Mouse (Mus musculus) spleen, postnatal 4 days (tissue): ENCODE measurements around the gene Gata3.

Source experiments
- DNase-seq, 2 experiments: peaks; one replicate each; pipeline ENCODE4 v3.0.0; 2022; ENCODE audit warnings: low spot score in 2 of 2

The Gata3 gene

DNA sequence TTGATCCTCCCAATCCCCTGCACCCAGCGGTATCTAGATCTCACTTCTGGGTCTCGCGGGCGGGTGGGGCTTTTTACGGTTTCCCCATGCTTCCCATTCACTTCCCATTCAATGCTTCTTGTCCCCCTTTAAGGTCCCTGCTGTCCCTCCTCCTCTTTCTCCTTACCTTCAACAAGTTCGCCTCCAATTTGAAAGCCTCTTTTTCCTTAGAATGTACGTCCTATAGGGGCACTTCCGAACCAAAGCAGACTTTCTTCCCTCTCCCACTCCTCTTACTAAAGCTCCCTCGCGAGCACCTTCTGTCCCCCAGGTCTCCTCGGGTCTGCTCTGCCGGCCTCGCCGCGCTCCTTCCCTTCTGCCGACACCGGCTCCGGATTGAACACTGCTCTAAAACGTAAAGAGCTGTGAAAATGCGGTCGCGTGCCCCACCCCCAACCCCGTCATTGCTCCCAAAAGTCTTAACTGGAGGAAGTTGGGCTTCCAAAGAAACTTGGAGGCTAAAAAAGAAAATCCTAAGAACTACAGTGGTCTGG is at the start of gene Gata3:
Gata3 (minus strand) TSS at position 384 of the 533 bp plus-strand sequence.
- DNase-seq: no peak

DNA sequence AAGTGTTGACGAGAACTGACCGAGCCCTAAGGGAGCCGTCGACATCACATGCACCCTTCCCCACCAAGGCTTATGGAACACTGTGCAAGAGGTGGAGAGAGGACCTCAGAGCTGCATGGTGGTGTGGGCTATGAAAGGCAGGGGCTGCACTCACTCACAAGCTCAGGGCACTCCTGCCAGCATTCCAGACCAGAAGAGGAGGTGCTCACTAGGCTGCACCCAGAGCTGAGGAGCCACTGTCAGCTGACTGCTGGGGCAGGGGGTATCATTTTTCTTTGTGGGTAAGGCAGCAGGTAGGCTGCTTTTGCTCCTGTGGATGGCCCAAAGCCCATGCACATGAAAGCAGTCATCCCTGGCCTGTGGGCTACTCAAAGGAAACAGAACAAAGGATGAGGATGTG is 49.4 kb upstream of the Gata3 start:
- no peak for DNase-seq

DNA sequence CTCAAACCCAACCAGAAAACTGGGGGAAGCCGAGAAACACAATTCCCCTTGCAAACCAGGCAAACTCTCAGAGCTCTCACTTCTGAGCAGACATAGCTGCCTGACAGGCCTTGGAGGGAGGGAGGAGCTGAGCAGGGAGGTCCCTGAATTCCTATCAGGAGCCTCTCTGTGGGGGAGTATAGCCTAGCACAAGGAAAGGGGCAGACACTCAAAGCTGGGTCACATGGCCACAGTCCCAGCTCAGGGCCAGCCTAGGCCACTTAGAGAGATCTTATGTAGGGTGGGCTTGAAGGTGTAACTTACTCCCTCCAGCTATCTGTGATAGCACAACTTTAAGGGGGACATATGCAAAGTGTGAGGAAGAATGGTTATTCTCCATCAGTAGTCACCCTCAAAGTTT is 46.1 kb upstream of the Gata3 start:
- DNase-seq: no peak

DNA sequence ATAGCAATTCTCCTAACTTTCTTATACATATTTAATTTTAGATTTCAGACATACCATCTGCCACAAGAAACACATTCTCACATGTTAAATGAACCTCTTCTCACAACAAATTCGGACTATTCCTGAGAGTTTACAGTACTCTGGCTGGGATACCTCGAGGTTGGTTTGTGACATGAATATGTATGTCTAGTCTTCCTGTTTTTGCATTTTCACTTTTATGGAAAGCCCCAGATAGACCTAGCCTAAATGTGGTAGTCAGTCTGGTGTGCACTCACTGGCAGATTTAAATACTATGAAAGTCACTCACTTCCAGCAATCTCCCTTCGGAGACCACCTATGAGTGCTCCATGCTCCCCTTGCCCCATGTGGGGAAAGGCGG is 37.1 kb upstream of the Gata3 start:
- DNase-seq: no peak

DNA sequence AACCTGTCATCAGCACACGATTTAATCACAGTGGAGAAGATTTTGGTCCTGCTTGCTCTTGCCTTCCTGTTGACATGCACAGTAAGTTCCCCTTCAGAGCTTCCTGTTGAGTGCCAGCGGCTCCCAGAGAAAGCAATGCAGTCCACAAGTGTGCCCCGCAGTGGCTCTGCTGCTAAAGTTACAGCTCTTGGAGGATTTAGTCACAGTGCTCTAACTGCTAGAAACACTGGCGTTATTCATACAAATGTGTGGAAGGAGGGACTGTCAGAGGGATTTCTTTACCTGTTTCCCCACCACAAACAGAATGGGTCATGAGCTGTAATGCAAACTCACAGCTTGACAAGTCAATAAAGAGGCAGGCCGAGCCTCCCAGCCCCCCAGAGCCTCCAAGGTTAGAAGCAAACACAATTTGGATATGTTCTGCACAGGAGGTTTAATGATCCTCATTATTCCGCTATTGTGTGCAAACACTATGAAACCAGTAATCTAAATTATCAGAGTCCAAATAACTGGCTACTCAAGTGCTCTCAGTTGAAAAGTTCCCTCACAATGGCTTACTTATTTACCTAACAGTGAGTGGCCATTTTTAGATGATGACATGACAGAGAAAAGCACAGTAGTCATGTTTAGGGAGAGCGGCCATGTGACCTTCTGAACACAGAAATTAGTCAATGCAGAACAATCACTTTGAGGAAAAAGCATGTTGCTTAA is 36.5 kb upstream of the Gata3 start:
- no peak for DNase-seq

DNA sequence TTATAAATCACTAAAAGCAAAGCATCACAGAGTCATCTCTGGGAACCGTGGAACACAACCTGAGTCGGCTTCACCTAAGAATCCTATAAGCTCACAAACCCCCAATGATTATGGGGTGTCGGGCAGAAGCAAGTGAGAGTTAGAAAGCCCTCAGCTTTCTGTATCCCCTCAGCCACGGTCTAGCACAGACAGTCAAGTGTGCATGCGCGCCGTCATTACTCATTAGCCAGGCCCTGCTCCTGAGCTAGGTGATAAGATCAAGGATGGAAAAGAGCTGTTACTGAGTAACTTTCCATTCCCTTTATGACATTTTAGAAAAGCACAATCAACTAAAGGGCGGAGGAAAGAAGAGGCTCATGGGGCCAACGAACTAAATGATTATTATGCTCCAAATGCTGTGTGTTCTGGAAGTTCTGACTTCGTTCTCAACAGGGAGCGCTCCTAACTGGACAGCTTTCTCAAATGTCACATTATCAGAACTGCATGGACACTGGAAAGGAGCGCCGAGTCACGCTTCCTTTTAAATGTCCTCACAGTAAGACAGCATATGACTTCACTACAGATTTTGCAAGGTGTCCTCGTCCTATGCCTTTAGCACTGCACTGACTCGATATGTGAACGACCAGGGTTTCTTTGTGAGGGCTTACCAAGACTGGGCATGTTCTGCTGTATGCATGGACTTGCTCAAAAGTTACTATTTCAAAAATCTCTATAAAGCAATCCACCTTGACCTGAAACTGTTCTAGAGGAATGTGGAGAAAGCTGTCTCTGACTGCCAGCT is 29.0 kb upstream of the Gata3 start:
- DNase-seq: no peak

DNA sequence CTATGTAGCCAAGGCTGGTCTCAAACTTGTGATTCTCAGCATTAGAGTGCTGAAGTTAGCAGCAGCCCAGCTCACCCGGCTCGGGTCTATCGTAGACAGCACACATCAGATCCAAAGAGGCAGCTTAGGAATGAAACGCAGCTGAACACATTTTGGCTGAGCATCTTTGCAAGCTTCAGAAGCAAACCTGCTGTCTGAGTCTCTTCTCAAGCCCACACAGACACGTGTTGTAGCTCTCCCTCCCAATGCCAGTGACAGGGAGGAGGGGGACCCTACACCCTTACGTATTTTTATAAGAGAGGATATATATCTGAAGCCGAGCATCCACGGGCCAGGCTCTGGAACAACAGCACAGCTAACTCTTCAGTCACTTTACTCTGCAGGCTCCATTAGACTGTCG is 27.8 kb upstream of the Gata3 start:
- DNase-seq: no peak

DNA sequence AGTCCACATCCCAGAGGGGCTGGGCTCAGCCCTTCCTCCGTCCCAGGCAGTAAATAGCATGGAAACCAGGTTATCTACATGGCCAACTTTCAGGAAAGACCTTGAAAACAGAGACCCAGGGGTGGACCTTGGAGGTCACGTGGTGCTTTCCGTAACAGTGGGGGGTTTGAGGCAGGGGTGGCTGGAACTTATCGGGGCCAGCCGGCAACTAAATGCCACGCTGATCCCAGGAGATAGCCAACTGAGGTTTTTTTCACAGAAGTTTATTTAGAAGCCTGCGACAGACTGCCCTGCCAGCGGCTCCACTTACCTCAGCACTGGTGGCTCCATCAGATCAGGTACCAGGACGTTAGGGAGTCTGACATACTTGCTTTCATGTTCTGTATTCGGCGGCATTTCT is 16.2 kb upstream of the Gata3 start:
- no peak for DNase-seq

DNA sequence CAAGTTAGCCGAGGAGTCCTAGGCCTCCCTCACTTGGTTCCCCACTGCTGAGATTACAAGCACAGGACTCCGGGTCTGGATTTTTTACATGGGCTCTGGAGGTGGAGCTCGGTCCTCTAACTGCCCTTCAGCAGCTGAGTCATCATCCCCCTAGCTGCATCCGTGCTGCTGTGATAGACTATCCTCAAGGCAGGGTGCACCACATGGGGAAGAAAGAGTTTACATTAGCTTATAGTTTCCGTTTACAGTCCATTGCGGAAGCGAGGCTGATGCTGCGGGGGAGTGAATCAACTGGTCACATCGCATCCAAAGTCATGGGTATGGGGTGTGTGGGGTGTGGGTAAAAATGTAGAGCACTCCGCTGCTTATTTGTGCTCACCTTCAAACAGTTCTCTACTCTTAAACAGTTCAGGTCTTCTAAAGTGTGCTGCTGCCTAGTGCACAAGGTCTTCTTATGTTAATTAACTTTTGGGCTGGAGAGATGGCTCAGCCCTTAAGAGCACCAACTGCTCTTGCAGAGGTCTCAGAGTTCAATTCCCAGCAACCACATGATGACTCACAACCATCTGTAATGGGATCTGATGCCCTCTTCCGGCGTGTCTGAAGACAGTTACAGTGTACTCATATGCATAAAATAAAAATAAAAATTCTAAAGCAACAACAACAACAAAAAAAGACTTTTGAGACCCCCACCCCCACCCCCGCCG is 14.2 kb upstream of the Gata3 start:
- no peak for DNase-seq

DNA sequence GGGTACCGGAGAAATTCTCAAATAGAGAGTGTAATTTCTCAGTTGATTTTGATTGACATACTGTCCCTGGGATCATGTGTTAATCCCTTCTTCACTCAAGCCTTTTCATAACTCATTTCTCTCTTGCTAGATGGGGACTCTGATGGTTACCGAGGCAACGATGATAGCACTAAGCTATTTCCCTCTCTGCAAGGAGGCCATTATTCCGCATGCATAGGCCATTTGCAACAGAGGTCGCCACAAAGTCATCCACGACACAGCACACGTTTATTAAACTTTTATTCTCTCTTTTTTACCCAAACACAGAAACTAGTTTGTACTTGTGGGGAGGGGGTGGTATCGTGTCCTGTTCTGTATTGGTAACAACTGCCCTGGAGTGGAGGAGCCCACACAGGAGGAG is 8.0 kb upstream of the Gata3 start:
- DNase-seq: no peak

DNA sequence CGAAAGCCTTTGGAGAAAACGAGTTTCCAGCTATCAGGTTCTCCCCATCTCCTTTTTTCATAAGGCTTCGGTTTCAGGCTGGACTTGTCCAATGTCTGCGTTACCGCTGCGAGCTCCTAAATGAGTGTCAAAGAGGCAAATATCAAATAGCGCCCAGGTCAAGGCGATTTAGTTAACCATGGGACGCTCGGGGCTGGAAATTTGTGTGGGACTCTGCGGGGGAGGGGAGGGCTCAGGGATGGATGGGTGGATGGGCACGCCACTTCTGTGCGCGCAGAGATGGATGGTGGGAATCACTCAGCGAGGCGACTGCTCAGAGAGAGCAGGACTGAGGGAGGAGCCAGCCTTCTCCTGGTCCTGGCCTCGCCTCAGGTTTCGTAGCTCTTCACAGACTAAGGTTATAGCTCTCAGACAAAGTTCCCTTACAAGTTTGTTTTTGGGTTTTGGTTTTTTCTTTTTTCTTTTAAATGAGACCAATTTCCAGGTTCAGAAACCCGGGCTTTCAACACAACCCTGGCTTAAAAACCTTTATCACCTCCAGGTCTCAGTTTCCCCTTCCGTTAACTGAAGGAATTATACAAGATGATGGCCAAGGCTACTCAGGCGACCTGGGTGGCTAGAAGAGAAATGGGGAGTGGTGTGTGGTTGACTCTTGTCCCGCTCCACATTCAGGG is 6.4 kb upstream of the Gata3 start:
- DNase-seq: no peak

DNA sequence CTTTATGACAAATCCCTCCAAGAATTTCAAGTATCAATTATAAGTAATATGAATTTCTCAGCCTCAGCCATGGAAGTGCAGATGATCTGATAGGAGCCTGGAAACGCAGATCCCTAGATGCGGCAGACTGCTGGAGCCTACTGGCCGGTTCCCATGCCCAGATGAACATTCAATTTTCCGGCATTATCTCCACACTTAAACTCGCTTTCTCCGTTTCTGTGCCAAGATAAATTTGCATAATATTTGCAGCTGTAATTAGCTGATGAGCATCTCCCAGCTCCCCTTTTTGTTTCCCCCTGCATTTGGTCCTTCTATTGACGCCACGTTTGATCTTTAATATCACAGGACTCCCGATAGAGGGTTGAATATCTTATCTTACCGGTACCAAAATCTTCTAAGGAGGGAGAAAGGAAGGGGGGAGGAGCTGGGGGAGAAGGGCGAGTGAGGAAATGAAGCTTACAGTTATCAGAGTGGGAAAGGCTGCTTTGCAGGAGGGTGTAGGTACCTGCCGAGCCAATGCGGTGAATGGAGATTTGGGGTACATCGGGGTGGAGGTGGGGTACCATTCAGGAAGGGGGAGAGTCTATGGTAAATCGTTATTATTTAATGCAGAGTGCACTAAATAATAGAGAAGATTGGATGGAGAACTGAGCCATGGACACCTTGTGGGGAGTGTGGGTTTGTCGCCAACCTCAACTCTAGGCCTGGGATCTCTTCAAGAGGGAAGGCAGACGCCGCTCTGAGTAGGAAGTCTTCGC is 5.2 kb upstream of the Gata3 start:
- DNase-seq: no peak

DNA sequence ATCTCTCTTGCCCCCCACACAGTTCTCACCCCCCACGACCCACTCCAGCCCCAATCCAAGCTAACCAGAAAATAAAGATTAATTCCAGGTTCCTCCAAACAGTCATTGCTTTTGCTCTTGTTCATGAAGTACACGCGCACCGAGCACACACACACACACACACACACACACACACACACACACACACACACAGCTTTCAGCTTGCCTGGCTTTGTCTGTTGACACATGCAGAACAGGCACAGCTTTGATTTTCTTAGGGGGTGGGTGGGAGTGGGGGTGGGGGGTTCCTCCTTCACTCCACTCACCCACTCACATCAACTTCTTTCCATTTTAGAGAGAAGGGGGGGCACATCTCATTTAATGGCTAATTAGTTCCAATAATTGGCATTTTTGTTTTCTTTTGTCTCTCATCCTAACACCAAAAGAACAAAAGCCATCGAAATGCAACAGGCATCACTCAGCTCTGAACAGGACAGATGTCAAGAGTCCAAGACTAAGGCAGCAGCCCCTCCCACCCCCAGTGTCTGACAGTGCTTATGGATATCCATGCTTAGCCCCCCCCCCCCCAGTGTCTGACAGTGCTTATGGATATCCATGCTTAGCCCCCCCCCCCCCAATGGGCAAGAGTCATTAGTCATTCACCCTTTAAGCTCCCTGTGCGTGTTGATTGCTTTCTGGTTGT is 3.6 kb upstream of the Gata3 start:
- DNase-seq: no peak

DNA sequence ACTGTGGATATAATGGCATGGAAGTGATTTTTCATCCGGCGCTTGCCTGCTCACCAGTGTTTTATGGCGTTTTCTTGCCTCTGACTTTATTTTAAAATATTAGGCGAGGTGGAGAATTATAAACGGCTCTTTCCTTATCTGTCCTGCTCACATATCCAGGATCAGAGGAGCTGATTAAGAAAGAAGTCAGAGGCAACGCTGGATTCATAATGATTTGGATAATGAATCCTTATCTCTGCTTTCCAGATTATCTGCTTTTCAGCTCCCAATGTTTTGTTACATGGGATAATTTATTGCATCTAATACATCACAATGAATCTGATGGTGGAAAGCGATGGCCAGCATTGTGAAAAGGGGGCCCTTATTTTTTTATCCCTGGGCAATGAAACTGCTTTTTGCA is 2.7 kb upstream of the Gata3 start:
- DNase-seq: no peak

DNA sequence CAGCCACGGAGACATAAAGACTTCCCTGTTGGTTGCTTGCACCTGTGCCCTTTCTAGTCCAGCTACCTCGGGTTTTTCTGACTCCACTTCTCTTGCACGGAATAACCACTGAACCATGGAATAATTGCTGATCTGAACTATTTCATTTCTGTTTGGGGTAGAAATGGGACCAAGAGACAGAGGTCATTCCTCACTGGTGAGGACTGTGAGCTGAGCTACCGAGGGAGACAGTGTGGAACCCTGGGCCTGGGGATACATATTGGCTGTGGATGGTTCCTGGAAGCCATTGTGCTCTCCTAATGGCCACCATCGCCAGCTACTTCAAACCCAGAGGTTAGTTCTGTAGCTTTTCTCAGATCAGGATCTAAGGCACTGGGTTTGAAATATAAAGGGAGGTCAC is 1.1 kb upstream of the Gata3 start:
- no peak for DNase-seq

DNA sequence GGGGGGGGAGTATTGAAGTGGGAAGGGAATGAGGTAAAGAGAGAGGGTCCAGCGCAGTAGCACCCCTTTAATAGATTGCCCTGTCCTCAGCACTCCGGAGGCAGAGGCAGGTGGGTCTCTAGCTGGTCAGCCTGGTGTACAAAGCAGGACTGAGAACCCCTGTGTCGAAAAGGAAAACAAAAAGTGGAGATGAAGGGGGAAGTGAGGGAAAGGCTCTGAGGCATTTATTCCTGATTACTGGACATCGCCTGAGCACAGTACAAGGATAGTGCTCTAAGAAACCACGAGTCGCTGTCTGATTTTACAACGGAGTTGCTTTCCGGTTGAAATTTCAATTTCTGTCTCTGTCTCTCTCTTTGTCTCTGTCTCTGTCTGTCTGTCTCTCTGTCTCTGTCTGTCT is 417 bp upstream of the Gata3 start:
- no peak for DNase-seq

DNA sequence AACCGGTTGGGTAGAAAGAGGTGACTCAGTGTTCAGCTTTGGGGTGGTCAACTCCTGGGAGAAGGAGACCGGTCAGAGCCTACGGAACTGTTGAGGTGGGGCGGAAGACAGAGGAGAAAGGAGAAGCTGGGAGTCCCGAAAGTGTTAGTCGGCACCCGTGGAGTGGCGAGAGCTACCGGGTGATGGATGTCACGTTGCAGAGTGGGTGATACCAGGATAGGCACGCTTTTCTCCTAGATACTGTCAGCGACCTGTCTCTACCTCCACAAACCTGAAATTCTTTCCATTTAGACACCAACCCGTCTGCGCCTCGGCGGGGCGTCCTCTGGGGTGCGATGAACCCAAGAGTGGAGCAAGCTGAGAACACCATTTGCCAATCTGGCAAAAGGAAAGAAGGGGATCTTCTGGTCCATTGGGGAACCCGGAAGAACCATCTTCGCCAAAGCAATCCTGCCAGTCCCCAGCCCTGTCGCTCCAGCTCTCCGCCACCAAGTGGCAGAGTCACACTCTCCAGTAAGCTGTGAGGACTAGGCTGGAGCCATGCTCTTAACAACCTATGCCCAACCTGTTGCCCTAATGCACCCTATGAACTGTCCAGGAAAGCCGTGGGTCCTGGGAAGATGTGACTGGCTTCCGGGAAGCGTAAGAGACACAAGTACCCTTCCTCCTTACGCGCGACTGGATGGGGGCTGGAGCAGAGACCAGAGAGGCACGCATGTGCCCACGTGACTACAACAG is 752 bp downstream of the Gata3 start, which contains the start of gene 9230102O04Rik:
9230102O04Rik (minus strand) TSS at position 628 of the 738 bp plus-strand sequence.
- no peak for DNase-seq

DNA sequence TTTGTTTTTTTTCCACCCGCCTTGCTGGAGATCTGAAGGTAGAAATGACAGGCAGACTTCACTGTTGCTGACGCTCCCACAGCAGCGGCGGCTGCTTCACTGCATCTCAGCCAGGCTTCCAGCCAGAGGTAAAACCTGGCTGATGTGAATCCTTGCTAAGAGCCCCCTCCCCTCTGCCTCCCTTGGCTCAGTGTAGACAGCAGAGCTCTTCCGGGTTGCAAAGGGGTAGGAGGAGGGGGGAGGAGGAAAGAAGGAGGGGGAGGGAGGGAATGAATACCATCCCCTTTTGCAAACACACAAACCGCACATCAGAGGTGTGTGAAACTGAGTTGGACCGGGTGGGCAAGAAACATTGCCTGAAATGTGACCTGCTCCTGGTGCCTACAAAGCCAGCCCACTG is 2.2 kb downstream of the Gata3 start:
- DNase-seq: no peak

DNA sequence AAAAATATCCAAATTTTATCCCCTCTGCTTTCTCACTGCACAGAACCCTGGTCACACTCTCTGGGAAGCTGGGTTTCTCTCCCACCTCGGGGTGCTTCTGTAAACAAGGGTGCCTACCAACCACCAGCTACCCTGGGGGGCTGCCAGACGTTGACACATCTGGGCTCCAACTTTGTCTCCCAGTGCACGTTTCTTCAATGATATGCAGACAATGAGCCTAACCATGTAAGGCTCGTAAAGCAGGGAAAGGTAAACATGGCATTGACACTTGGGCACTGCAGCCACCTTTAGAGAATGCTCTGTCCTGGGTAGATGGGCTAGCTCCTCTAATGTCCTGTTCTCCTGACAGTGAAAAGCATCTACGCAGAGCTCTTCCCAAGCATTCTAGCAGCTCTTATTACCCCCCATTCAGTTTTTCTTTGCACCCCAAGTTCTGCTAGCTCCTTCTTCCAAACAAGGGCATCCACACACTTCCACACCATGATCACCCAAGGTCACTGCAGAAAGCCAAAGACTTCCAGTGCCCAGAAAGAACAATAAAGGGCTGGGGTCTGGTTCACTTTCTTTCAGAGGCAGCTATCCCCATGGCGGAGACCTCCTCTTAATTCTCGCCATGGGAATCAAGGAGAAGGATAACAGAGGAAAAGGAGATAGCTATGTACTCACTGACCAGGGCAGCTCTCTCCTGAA is 2.8 kb downstream of the Gata3 start:
- DNase-seq: no peak
